Mouse (Mus musculus): ENCODE data around the gene 1700061G19Rik.

Gene 1700061G19Rik

GRCm38 (mm10) chr17:56917166-56917565, 41.9 kb downstream of the 1700061G19Rik start:
- DNase-seq (ENCODE audit: low read depth in 2 of 2, low spot score in 2 of 2) = no peak

DNA sequence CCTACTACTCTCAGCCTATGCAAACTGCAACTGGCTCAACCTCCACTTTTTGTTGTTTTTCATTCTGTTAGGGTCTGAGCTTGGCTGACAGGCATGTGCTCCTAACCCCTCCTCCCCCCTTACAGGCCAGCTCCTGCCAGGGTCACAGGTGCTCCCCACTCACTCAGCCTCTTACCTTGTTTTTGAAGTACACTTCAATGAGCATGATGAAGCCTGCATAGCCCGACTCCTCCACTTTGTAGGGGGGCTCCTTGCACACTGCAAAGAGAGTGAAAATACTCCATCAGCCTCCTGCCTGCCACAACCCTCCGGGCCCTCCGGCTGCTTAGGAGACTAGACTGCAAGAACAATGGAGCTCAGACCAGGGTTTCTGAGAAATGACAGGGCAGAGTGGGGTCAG, 44.4 kb downstream of the 1700061G19Rik start:
- DNase-seq (ENCODE audit: low read depth in 2 of 2, low spot score in 2 of 2) = no peak

- no peak for DNase-seq (ENCODE audit: low read depth in 2 of 2, low spot score in 2 of 2)
These were observed 50.7 kb downstream of the 1700061G19Rik start for GRCm38 (mm10) chr17:56925998-56926397.

GRCm38 (mm10) chr17:56929101-56929500, 53.8 kb downstream of the 1700061G19Rik start:
- no peak for DNase-seq (ENCODE audit: low read depth in 2 of 2, low spot score in 2 of 2)

DNA sequence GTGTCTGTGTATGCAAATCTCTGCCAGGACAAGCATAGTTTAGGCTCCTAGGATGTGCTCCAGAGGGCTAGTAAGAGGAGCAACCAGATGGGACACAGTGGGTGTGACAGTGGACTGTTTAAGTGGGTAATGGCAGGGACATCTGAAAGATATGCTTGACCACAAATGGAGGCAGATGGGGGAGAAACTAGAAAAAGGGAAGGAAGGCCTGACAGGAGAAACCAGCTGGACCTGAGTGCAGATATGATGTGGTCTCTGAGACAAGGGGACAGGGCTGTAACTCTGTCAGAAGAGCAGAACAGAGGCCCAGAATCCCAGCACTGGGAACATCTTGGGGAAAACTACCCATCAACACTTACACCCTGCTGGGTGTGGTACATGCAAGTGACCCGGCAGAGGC, 54.3 kb downstream of the 1700061G19Rik start:
- DNase-seq (ENCODE audit: low read depth in 2 of 2, low spot score in 2 of 2) = no peak

DNA sequence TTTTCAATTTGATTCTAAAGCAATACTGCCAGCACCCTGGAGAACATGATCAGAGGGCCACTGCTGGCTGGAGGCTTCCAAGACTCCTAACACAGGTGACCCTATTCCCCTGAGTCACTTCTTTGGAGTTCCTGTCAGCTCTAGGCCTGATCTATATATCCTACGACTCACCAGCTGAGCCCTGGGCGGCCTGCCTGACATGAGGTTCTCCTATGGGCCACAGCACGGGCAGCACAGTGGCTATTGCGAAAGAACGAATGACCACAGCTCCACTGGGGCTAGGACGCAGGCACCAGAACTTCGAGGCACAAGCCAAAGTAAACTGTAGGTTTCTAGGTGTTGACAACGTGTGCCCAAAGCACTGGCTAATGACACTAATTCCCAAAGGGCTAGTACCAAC, 54.7 kb downstream of the 1700061G19Rik start:
- no peak for DNase-seq (ENCODE audit: low read depth in 2 of 2, low spot score in 2 of 2)

- no peak for DNase-seq (ENCODE audit: low read depth in 2 of 2, low spot score in 2 of 2)
These were observed 58.1 kb downstream of the 1700061G19Rik start for GRCm38 (mm10) chr17:56933395-56933794.

DNA sequence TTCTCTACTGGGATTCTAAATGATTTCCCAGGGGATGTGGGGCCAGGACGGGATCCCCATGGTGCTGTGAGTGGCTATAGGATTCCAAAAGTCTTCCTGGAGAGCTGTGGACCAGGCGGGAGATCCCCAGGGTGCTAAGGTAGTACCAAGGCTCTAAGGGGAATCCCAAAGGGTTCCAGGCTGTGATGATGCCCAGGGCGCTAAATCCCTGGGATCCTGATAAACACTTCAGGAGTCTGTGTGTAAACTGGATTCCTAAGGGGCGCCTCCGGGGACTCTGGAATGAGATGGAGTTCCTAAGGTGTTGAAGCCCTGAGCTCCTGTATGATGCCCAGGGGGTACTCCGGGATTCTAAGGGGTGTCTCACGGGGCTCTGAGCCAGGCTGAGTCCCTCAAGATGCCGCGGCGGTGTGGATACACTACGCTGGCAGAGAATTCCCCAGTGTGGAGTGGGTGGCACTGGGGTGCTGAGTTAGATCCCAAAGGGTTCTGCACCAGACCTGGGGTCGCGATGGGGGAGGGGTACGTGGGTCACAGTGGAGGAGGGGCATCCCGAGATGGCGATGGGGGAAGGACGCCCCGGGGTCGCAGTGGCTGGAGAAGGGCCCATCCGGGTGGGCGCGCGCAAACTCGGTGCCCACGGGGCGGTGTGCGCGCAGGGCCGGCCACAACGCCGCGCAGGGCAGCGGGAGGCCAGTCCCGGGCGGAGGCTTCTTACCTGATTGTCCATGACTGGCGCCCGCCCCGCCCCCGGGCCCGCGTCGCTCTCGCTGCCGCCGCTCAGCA, 59.5 kb downstream of the 1700061G19Rik start:
- peak in 1 of 2 experiments; percentile 14 for DNase-seq (ENCODE audit: low read depth in 2 of 2, low spot score in 2 of 2)

DNA sequence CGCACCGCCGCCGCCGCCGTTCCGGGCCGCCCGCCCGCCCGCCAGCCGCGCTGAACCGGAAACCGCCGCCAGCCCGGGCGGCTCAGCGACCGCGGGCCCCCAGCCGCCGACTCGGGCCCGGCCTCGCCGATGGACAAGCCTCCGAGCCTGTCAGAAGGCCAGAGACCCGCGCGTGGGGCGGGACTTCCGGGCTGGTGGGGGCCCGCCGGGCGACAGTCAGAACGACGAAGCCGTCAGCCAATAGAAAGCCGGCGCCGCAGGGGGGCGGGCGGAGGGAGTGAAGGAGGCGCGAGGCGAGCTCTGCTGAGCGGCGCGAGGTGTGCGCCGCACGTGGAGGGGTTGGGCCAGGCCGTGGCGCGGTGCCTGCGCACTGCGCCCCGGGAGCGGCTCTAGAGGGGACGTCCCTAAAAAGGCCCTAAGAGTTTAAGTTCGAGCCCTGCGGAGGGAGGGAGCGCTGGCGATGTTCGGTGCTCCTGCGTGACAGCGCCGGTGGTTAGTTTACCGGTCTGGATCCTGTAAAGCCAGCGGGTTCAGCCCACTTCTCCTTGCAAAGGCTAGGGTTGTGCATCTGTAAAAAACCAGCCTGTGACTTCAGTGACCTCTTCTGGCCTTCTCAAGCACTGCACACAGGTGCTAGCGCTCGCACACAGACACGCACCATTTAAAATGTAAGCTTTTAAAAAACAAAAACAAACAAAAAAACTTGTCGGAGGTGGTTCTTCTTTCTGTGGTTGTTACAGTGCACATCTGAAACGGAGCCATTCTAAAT, 60.3 kb downstream of the 1700061G19Rik start, which contains the start of gene Mllt1:
Gene Mllt1 (minus strand): TSS at position 53 of the 769 bp plus-strand sequence.
- DNase-seq (ENCODE audit: low read depth in 2 of 2, low spot score in 2 of 2) = peak; percentile 97

- DNase-seq (ENCODE audit: low read depth in 2 of 2, low spot score in 2 of 2) = no peak
These were observed 61.5 kb downstream of the 1700061G19Rik start for GRCm38 (mm10) chr17:56936731-56937130.

Measured in CD8-positive naive resting alpha-beta T cell, adult 2 months (primary cell).